Mouse (Mus musculus) embryo, embryonic 9.5 days (tissue): ENCODE data around the gene Pitpnm3.

Experiments
- DNase-seq: peaks from one replicate; pipeline ENCODE4 v3.0.0-alpha.2; 2017; ENCODE audit errors: extremely low spot score

The Pitpnm3 gene

GRCm38 (mm10) chr11:72022827-72023226 is 112.8 kb downstream of the Pitpnm3 start:
- DNase-seq = no peak

- DNase-seq = no peak
Measured at GRCm38 (mm10) chr11:72021015-72021414, 114.6 kb downstream of the Pitpnm3 start.

GRCm38 (mm10) chr11:72017253-72017601 is 118.4 kb downstream of the Pitpnm3 start:
- no peak for DNase-seq

- no peak for DNase-seq
Measured at GRCm38 (mm10) chr11:72016518-72017252, 118.9 kb downstream of the Pitpnm3 start.

GRCm38 (mm10) chr11:72014674-72015073 is 120.9 kb downstream of the Pitpnm3 start:
- DNase-seq = no peak

GRCm38 (mm10) chr11:72011955-72012354 is 123.6 kb downstream of the Pitpnm3 start:
- no peak for DNase-seq

- no peak for DNase-seq
Measured at GRCm38 (mm10) chr11:72010940-72011722, 124.4 kb downstream of the Pitpnm3 start.

- DNase-seq = no peak
Measured at GRCm38 (mm10) chr11:72010367-72010766, 125.2 kb downstream of the Pitpnm3 start.

GRCm38 (mm10) chr11:72005547-72005946 is 130.0 kb downstream of the Pitpnm3 start:
- no peak for DNase-seq

- no peak for DNase-seq
Measured at GRCm38 (mm10) chr11:72003171-72003570, 132.4 kb downstream of the Pitpnm3 start.

- no peak for DNase-seq
Measured at GRCm38 (mm10) chr11:72002138-72002853, 133.3 kb downstream of the Pitpnm3 start.

GRCm38 (mm10) chr11:72000194-72000593 is 135.4 kb downstream of the Pitpnm3 start:
- no peak for DNase-seq
